Mouse (Mus musculus) yolk sac, embryonic 10.5 days (tissue): ENCODE measurements around the gene Smarcd3.
A peak's percentile ranks its signal among the peaks of the same experiment; 100 is the strongest.

ENCODE experiments used
- DNase-seq: peaks from one replicate; pipeline ENCODE4 v3.0.0-alpha.2; 2017; ENCODE audit warnings: low spot score

The Smarcd3 gene

DNA sequence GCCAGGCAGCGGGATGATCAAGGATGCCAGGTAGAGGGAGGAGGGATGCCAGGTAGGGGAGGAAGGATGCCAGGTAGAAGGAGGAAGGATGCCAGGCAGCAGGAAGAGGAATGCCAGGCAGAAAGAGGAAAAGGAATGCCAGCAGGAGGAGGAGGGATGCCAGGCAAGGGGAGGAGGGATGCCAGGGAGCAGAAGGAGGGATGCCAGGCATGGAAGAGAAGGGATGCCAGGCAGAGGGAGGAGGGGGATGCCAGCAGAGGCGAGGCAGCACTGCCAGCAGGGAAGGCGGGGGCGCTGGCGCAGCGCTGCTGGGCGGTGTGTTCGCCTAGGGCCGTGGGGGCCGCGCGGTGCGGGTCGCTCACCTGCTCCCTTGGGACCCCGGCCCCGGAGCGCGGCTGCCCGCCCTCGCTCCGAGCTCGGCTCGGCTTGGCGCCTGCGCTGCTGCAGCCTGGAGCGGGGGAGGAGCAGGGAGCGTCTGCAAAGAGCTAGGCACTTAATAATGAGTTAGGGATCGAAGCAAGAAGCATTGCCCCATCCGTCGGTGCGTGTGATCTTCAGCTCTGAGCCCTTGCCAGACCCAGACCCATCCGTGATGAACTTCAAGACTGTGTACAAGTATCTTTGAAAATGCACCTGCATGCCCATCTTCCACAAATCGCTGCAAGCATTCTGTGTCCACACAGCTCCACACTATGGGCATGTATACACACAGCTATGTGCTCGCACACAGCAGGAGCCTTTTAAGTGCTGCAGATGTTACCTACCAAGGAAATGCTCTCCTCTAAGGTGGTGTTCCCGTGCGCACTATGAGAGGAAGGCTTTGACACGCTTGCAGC lies at the start of gene Smarcd3:
Smarcd3 (minus strand) TSS at position 426 of the 836 bp plus-strand sequence.
- peak; percentile 50 for DNase-seq

DNA sequence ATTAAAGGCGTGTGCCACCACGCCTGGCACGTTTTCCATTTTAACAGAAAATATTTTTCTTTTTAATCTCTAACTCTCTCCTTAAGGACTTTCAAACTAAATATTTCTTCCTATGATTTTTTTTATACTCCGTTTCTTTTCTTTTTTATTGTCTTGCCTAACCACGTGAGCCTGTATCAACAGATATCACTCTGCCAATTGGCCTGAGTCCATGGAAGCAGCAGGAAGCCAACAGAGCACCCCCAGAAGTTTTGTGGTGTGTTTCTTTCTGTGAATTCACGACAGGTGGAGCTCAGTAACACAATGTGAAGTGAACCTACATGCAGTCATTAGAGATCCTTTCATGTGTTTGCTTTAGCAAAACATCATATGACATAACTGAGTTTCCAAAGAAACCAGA lies 37.2 kb upstream of the Smarcd3 start:
- no peak for DNase-seq

DNA sequence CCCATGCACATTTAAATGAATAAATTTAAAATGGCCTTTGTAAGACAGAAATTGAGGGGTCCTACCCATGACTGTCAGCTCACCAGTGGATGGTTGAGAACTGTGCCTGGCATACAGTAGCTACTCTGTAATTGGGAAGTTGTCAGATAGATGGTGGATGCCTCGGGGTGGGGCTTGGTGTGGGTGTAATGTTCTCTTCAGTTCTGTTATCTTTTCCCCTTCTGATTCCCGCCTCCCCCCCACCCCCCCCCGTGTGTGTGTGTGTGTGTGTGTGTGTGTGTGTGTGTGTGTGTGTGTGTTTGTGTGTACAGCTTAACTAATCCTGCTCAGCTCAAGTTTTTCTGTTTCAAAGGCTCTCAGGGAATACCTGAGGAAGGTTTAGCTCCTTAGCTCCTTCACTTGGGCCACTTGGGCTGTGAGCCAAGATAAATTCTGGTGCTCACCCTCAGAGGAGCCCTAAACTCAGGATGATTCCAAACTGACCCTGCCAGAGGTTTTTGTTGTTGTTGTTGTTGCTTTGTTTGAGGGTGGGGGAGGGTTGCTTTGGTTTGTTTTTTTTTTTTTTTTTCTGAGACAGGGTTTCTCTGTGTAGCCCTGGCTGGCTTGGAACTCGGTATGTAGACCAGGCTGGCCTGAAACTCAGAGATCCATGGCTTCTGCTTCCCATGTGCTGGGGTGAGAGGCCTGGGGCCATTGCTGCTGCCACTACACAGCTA lies 35.7 kb upstream of the Smarcd3 start:
- DNase-seq = no peak

DNA sequence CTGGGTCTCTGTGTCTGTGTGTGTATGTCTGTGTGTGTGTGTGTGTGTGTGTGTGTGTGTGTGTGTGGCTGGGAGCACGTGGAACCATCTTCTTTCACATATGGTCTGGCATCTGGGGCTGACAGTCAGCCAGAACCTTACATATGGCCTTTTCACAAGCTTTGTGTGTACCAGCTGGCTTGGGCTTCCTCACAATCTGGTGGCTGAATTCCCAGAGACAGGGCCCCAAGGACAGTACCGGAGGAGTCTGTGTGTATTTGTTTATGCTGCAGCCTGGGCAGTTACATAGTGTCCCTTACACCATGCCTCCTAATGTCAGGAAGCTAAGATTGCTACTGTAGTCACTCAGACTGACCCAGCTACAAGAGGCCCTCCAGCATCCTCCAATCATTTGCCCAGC lies 32.9 kb upstream of the Smarcd3 start:
- DNase-seq = no peak

DNA sequence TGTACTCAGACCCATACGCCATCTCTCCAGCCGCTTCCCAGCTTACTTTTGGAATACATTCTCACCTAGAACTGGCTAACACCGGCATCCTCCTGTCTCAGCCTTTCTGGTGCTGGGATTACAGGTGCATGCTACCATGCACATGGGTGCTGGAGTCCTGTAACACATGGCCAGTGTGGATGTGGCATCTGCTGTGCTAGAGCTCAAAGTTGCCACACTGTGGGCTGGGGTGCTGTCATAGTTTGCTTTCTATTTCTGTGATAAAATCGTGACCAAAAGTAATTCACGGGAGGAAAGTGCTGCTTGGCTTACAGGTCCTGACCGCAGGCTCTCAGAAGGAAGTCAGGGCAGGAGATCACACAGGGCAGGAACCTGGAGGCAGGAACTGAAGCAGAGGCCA lies 30.3 kb upstream of the Smarcd3 start:
- no peak for DNase-seq

DNA sequence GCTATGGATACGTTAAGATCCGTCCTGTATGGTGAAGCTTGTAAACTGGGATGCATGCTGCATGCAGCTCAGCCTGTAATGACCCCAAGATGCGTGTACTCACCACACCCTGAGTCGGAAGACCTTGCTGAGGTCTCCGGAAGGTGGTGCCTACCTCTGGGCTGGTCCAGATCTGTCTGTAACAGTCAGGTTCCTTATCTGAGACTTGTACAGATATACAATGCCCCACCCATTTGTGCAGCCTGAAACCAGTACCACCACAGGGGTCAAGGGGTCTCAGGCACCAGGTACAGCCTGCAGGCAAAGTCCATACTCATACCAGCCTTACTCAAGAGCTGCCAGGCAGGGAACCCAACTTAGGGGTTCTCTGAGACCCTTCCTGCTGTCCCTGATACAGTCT lies 28.6 kb upstream of the Smarcd3 start:
- DNase-seq = no peak

DNA sequence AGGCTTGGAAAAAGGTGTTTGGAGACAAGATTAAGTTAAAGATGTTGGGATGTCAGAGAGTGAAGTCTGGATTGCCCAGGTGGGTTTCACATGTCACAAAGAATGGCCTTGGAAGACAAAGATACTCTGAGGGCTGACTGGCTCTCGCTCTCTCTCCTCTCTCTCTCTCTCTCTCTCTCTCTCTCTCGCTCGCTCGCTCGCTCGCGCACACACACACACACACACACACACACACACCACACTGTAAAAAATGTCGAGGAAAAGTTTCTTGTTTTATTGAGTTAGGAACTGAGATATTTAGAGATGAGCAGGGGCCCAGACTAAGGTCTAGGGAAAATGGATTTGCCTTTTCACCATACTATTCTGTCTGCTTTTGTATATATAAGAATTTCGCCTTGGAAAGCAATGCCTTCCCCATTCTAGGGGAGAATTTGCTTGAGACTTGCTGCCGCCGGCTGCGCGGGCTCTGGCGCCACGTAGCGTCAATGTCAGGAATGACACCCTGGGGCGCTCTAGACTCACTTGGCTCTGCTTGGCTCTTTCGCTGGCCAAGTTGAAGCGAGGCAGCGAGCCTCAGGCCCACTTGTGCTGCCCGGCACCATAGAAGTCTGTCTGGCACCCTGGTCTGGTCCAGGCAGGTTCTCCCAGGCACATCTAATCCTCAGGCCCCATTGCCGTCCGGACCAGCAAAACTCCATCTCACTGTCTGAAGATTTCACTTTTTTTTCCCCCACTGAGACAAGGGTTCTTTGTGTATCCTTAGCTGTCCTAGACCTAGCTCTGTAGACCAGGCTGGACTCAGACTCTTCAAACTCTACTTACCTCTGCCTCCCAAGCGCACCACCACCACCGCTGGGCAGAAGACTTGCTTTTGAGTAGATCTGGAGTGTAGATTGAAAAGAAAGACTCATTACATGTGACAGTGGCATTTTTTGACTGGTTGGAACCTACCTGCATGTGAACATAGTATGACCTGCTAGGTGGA lies 27.8 kb upstream of the Smarcd3 start:
- peak; percentile 70 for DNase-seq

DNA sequence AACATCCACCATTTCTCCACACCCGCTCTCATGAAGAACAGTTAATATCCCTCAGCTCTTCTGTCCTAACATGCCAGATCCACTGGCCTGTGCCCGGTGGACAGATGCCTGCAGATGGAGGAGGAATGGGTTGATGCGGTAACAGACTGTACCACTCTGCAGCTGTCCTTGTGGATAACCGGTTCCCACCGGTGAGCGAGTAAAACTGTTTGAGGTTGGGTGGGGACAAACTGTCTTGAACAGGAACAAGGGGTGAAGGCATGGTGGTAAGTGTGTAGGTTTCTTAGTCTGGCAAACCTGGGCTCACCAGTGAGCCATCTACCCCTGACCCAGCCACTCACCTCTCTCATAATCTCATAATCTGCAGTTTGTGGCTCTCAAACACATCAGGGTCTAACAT lies 27.1 kb upstream of the Smarcd3 start:
- DNase-seq = no peak

DNA sequence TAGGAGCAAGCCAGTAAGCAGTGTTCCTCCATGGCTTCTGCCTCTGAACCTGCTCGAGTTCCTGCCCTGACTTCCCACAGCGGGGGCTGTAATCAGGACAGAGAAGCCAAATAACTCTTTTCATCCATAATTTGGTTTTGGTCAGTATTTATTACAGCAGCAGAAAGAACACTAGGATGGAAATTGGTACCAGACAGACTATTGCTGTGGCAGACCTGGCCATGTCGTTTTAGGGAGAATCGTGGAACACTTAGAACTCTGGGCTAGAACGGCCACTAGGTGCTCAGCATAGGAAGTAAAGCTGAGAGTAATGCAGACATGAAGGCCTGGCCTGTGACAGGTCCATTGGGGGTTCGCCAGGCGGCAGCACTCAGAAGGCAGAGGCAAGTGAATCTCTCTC lies 25.5 kb upstream of the Smarcd3 start:
- no peak for DNase-seq

DNA sequence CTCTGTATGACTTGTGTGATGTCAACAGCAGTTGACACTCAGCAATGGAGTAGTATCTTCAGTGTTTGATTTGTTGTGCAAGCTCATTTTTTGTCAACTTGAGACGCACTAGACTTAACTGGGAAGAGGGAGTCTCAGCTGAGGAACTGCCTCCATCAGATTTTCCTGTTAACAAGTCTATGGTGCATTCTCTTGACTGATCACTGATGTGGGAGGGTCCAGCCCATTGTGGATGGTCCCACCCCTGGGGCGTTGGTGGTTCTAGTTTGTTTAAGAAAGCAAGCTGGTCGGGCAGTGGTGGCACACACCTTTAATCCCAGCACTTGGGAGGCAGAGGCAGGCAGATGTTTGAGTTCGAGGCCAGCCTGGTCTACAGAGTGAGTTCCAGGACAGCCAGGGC lies 25.0 kb upstream of the Smarcd3 start:
- no peak for DNase-seq

DNA sequence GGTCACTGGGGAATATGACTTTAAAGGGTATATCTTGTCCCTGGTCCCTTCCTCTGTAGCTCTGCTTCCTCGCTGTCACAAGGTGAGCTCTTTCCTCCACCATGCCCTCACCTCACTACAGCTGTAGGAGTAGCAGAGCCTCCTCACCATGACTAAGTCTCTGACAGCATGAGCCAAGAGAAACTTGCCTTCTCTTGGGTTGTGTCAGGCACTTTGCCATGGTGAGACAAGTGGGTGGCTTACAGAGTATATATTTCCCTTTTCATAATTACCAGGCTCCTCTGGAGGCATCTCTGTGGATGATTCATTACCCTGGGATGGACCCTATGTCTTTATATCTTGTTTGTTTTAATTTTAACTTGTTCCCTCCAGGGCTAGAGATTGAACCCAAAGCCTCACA lies 21.2 kb upstream of the Smarcd3 start:
- DNase-seq = no peak

DNA sequence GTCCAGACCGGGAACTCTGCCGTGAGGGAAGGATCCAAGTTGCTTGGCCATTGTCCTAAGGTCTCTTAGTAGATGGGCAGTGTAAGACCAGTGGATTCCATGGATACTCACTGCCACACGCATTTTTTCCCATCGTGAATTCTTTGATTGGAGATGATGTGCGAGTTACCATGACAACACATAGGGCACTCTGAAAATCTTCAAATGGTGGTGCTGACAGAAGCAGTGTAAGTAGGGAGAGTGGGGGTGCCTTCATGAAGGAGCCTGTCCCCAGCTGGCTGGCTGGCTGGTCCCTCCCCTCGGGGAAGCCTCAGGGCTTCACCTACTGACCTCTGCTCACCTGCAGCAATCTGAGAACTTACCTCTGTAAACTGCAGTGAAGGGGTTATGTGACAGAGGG lies 14.9 kb upstream of the Smarcd3 start:
- DNase-seq = no peak

DNA sequence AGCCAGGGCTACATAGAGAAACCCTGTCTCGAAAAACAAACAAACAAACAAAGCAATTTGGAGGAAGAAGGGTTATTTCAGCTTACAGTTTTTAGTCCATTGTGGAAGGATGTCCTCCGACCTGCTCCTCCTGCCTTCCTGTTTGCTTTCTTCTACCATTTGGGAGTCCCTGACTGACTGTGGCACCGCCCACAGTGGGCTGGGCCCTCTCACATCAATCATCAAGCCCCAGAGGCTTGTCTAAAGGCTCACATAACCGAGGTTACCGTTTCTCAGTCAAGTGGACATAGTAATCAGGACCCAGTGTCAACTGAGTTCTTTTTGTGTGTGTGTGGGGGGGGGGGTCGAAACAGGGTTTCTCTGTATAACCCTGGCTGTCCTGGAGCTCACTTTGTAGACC lies 13.9 kb upstream of the Smarcd3 start:
- no peak for DNase-seq

DNA sequence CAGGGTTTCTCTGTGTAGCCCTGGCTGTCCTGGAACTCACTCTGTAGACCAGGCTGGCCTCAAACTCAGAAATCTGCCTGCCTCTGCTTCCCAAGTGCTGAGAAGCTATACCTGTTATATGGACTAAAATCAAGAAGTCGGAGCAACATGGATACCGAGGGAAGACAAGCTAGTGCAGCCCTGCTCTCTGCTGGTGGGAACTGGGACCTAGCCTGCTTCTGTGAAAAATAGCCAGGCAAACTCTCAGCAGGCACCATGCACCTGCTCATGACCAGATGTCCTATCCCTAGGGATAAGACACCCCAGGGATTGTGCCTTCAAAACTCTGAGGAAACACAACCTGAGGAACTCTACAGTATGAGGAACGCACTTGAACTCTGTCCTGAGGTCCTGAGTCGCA lies 12.8 kb upstream of the Smarcd3 start:
- no peak for DNase-seq

DNA sequence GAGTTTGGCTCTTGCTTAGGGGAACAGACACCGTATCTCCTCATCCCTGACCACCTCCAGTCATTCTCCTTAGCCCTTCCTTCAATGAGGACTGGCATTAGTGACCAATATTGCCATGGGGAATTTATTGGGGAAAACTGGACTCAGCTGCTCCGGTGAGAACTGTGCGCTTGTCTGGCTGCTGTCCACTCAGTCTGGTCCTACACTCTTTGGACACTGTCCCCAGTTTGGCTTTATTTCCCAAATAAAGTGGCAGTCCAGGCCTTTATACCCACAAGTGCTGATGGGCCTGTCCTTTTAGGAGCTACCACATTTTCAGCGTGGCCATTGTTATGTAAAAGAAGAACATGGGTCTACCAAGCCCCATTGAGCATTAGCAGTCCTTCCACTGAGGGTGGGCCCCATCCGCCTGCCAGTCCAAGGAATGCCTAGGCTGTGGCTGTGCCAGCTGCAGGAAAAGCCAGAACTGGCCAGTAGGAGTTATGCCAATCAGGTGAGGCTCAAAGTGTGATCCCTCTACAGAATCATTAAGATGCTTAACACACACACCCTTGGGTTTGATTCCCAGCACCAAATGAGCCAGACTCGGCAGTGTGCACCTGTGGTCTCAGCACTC lies 11.4 kb upstream of the Smarcd3 start:
- DNase-seq = no peak

DNA sequence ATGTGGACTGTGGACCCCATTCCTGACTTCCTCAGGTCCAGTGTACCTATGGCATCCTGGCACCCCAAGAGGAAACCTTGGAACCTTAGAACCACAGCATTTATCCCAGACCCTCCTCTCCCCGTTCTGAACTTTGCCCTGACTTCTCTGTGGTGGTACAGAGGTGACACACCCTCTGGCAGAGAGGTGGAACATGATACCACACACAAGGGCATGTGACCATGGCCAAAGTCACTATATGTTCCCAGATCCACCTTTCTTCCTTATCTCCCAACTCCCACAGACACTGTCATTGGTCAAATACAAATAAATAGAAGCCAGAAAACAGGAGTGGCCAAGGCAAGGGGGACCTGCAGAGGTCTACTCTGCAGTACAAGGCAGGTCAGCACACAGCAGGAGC lies 10.9 kb upstream of the Smarcd3 start:
- no peak for DNase-seq

DNA sequence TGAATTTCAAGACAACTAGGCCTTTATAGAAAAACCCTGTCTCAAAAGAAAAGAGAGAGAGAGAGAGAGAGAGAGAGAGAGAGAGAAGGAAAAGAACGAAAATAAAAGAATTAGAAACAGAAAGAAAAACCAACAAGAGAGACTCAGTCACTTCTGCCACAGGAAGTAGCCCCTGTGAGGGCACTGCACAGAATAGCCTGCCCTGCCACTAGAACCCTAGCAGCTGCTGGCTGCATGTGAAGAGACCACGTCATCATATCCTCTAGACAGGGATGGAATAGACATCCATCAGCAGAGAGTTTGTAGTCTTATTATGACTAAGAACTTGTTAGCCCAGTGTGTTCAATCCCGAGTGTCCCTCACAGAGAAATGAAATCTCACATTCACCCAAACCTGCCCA lies 5.5 kb upstream of the Smarcd3 start:
- DNase-seq = no peak

DNA sequence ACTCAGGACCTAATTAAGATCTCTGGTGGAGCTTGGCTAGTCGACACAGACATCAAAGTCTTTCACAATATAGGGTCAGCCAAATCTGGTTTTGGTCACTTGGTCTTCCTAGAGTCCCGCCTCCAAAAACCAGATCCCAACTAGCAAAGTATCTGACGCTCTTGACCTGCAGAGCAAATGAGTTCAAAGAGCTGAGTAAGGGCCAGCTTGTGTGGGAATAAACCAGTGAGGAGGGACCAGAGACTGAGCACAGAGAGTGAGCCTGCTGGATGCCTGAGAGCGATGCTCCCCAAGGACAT lies 560 bp upstream of the Smarcd3 start:
- DNase-seq = no peak

DNA sequence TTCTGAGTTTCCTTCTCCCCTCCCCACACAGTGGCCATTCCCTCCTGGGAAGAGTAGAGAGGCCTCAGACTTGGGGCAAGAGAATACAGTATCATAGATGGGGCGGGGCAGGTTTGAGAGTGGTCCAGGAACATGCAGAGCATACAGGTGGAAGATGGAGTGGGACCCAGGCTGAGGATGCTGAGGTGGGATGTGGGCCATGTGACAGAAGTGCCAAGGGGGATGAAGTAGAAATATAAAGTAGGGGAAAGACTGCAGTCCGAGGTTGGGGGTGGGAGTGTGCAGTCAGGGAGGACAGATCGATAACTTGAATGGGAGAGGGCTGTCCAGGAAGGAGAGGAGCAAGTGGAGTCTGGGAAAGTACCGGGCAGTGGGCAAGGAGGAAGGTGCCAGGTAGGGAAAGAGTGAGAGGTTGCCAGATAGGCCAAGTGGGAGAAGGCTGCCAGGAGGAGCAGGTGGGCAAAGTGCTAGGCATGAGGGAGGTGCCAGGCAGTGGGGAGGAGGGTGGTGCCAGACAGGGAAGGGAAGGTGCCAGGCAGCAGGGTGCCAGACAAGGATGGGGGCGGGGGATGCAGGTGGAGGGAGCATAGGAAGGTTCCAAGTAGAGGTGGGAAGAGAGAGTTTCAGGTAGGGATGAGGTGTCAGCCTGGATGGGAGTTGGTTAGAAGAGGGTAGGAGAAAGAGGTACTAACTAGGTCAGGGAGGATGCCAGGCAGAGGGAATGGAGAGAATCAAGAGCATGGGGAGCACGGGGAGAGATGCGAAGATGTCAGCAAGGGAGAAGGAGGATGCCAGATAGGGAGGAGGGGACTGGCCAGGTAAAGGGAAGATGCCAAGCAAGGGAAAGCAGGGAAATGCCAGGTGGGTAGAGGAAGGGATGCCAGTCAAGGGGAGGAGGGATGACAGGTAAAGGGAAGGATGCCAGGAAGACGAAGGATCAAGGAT lies 898 bp downstream of the Smarcd3 start:
- no peak for DNase-seq

DNA sequence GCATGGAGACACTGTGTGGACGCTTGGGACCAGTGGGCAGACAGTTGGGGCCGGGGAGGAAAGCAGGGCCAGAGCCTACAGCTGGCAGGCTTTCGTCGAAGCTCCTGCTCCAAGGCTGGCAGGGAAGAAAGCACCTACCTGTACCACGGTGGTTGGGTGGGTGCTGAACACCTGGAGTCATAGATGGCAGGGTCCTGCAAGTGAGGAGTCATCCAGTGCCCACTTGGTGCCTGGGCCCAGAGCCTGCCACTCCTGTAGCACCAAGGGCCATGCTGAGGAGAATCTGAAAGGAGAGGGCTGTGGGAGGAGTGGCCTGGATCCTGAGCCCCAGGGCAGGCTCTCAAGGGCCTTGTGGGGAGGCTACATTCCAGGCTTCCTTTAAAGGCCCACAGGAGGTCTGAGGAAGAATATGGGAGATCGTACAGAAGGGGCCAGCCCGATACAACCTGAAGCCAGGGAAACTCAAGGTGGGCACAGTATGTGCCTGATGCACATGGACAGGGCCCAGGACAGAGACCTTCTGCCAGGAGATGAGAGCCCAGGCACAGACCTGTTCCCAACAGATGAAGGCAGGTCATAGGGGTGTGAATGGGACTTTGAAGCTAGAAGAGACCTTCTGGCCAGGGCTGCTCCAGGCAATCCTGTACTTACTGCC lies 1.7 kb downstream of the Smarcd3 start:
- no peak for DNase-seq

DNA sequence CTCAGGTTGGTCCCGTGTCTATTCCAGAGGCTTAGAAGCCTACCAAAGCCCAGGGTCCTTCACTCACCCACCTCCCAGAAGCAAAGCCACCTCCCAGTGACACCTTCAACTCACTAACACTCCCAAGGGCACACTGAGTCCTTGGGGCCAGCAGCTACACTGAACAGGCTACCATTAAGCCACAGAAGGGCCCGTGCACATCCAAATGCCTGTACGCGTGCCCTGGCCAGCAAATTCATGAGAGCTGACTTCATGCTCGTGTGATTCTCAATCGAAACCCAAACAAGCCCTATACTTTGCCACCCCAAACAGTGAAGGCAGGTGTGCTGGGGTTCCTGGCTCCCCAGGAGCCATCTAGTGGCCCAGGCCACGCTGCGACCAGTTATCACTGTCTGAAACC lies 3.6 kb downstream of the Smarcd3 start:
- DNase-seq = no peak
